Mouse (Mus musculus) liver, embryonic 11.5 days (tissue): Measurements from ENCODE around the gene Vmn1r27. TPM values are rescaled to one million over a fixed set of nuclear protein-coding genes. Genes with fewer than 3 reads are reported as not detected.

Source experiments
- ATAC-seq: fragments of 200-750 bp; cut with Nextera tagmentation; replicated peaks from 2 replicates; pipeline ENCODE4 v1.8.0; 2017; ENCODE audit warnings: moderate number of reproducible peaks, mild to moderate bottlenecking, moderate TSS enrichment, moderate library complexity; ENCODE audit not compliant: low FRiP score
- DNase-seq: peaks from one replicate; pipeline ENCODE4 v3.0.0-alpha.2; 2017; ENCODE audit warnings: low spot score
- H3K27ac ChIP-seq: fragments of 300-500 bp; sonication (generic); 2 replicates; pipeline ENCODE4 v1.5.1; 2014; ENCODE audit warnings: mild to moderate bottlenecking, low read depth, low read length, control low read depth
- H3K27me3 ChIP-seq: fragments of 300-500 bp; sonication (generic); replicated peaks from 2 replicates; pipeline ENCODE4 v1.6.1; 2014; ENCODE audit warnings: low read length, mixed read lengths; ENCODE audit not compliant: control insufficient read depth, insufficient read depth
- H3K36me3 ChIP-seq: fragments of 300-500 bp; sonication (generic); 2 replicates; pipeline ENCODE4 v1.6.1; 2014; ENCODE audit warnings: mild to moderate bottlenecking, low read length, moderate library complexity, mixed read lengths; ENCODE audit not compliant: control insufficient read depth, insufficient read depth
- H3K4me1 ChIP-seq: fragments of 300-500 bp; sonication (generic); replicated peaks from 2 replicates; pipeline ENCODE4 v1.6.1; 2014; ENCODE audit warnings: low read length, mixed read lengths; ENCODE audit not compliant: control insufficient read depth, insufficient read depth
- H3K4me2 ChIP-seq: fragments of 300-500 bp; sonication (generic); 2 replicates; pipeline ENCODE4 v1.6.1; 2014; ENCODE audit warnings: mild to moderate bottlenecking, control low read depth, moderate library complexity
- H3K4me3 ChIP-seq: fragments of 300-500 bp; sonication (generic); 2 replicates; pipeline ENCODE4 v1.5.1; 2014; ENCODE audit warnings: low read depth, low read length, control low read depth
- H3K9ac ChIP-seq: fragments of 300-500 bp; sonication (generic); 2 replicates; pipeline ENCODE4 v1.6.1; 2014; ENCODE audit warnings: low read depth, low read length, control low read depth
- H3K9me3 ChIP-seq: fragments of 300-500 bp; sonication (generic); 2 replicates; pipeline ENCODE4 v1.6.1; 2016; ENCODE audit warnings: low read length, inconsistent platforms, mixed read lengths; ENCODE audit not compliant: control insufficient read depth
- WGBS: fragments of 180-500 bp; shearing (Covaris S2); extraction: QIAGEN DNeasy Blood & Tissue Kit; methylation state at CpG from one replicate; pipeline ENCODE4 v1.1.7; 2014; 5-methylcytosine and 5-hydroxymethylcytosine counted together
- polyA plus RNA-seq: library from polyadenylated mRNA; unstranded; fragments of >200 nt; fragmentation: Nextera tagmentation; extraction: Ambion mirVana; gene quantifications from 2 replicates; pipeline ENCODE4 v1.2.1, GENCODE M21; 2014

The Vmn1r27 gene
- not detected in 2 replicates for polyA plus RNA-seq

DNA sequence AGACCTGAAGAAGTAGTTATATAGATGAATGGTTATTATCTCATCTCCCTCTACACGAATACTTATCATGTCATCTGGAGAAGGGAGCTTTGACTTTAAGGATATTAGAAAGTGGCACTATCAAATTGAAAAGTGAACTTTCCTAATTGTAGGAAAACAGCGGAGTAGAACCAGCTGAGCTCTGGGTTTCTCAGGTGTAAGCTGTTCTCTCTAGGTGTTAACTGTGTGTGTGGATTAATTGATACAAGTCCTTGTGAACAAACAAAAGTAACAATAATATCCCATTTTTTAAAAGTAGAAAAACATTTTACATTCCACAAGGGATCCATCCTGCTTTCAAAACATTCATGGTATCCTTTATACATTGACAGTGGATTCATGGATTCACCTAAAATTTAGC, at the start of gene Vmn1r27:
Vmn1r27 (minus strand) TSS at position 101 of the 400 bp plus-strand sequence.
- ATAC-seq (no peak), DNase-seq (no peak)
- Histone ChIP-seq H3K27ac (no peak within 1 kb of the TSS), H3K4me2 (no peak within 1 kb of the TSS), H3K4me1 (no peaks in the 10 kb centered on the region), H3K9me3 (no peaks in the 10 kb centered on the region), H3K27me3 (no peaks in the 10 kb centered on the region), H3K9ac (no peak within 1 kb of the TSS), H3K4me3 (no peak within 1 kb of the TSS), H3K36me3 (no peaks in the 10 kb centered on the region)
- WGBS, result 70% methylated on average over 2 of the region's 2 CpGs

DNA sequence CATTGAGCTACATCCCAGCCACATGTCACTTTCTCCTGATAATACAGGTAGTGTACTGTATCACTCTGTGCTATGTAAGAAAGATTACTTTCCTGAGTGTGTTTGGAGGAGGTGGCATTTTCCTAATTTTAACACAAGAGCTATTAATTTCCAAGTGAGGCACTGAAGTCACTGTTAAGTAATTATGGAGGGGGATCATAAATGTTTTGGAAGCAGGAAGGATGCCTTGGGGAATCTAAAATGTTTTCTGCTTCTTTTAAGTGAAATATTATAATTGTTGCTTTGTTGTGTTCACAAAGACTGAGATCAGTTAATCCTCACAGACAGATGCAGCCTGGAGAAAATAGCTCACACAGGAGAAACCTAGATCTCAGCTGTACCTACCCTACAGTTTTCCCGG, 43.1 kb upstream of the Vmn1r27 start, which contains the start of gene Vmn1r28:
Vmn1r28 (plus strand) TSS at position 301 of the 400 bp plus-strand sequence.
- Histone ChIP-seq H3K27ac (no peak within 1 kb of the TSS), H3K9me3 (no peaks in the 10 kb centered on the region), H3K4me1 (no peaks in the 10 kb centered on the region), H3K36me3 (no peaks in the 10 kb centered on the region), H3K27me3 (no peaks in the 10 kb centered on the region), H3K4me3 (no peak within 1 kb of the TSS), H3K9ac (no peak within 1 kb of the TSS), H3K4me2 (no peak within 1 kb of the TSS)
- DNase-seq (no peak), ATAC-seq (no peak)
- WGBS, result 77% methylated on average over 1 of the region's 1 CpGs

DNA sequence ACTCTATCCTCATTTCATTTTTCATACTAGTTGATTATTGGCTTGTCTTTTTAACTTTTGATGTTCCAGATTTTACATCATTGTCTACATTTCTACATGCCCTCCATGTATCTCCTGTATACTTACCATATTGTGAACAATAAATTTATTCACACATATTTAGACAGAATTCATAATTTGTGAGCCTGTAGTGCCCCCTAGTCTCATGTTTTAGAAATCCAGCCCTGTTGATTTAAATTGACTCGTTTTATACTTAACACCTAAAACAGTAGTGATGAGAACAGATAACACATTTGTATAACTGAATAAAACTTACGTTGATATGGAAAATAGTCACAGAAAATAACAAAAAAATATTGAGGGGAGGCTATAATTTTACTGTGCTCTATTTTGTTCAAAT, 2.5 kb downstream of the Vmn1r27 start:
- H3K27ac ChIP-seq, result no peak overlapping the region
- no peaks in the 10 kb centered on the region for H3K4me1 ChIP-seq
- DNase-seq (no peak), ATAC-seq (no peak)
- no peak overlapping the region for H3K9ac ChIP-seq
- H3K9me3 ChIP-seq, result no peaks in the 10 kb centered on the region
- no peak overlapping the region for H3K4me3 ChIP-seq
- WGBS, result 79% methylated on average over 2 of the region's 2 CpGs
- no peaks in the 10 kb centered on the region for H3K36me3 ChIP-seq
- H3K27me3 ChIP-seq, result no peaks in the 10 kb centered on the region
- H3K4me2 ChIP-seq, result no peak overlapping the region

Other genes starting within 250 kb of the Vmn1r27 start
- not detected in 2 replicates for gene Vmn1r25, start 238.0 kb downstream of the Vmn1r27 start, polyA plus RNA-seq
- gene Vmn1r26, start 203.7 kb downstream of the Vmn1r27 start, polyA plus RNA-seq, result not detected in 2 replicates
- not detected in 2 replicates for gene Vmn1r28, start 43.2 kb upstream of the Vmn1r27 start, polyA plus RNA-seq
- not detected in 2 replicates for gene Vmn1r29, start 82.7 kb upstream of the Vmn1r27 start, polyA plus RNA-seq
- gene Vmn1r30, start 224.6 kb upstream of the Vmn1r27 start, polyA plus RNA-seq, result not detected in 2 replicates